Mouse (Mus musculus) thymus, adult 2 months (tissue): ENCODE data around the gene Rnf212. TPM values are rescaled to one million over a fixed set of nuclear protein-coding genes. Genes with fewer than 3 reads are reported as not detected.

Experiments used
- DNase-seq: peaks from one replicate; pipeline ENCODE4 v3.0.0; 2021
- H3K27ac ChIP-seq: fragments of 200-500 bp; 2 replicates; pipeline ENCODE4 v1.5.1; 2012; ENCODE audit warnings: low read length, control low read depth; ENCODE audit not compliant: control insufficient read depth, insufficient read depth
- H3K27me3 ChIP-seq: fragments of 200-500 bp; 2 replicates; pipeline ENCODE4 v1.6.1; 2012; ENCODE audit warnings: mild to moderate bottlenecking, low read length, moderate library complexity, mixed read lengths; ENCODE audit not compliant: control insufficient read depth, insufficient read depth
- H3K36me3 ChIP-seq: fragments of 200-500 bp; 2 replicates; pipeline ENCODE4 v1.6.1; 2012; ENCODE audit warnings: mild to moderate bottlenecking, low read length, moderate library complexity; ENCODE audit not compliant: control insufficient read depth, insufficient read depth
- H3K4me1 ChIP-seq: fragments of 200-500 bp; replicated peaks from 2 replicates; pipeline ENCODE4 v1.6.1; 2012; ENCODE audit warnings: low read length; ENCODE audit not compliant: control insufficient read depth, insufficient read depth
- H3K4me3 ChIP-seq: fragments of 200-500 bp; 2 replicates; pipeline ENCODE4 v1.5.1; 2012; ENCODE audit warnings: mild to moderate bottlenecking, low read length, control low read depth, moderate library complexity; ENCODE audit not compliant: control insufficient read depth, insufficient read depth
- CTCF ChIP-seq: fragments of 200-500 bp; IDR thresholded peaks from 2 replicates; pipeline ENCODE4 v1.5.1; 2012; ENCODE audit warnings: mild to moderate bottlenecking, control low read depth, low read length, moderate library complexity, borderline replicate concordance; ENCODE audit not compliant: control insufficient read depth, poor library complexity, insufficient read depth; ENCODE audit errors: extremely low read depth
- POLR2A ChIP-seq: fragments of 200-500 bp; IDR thresholded peaks from 2 replicates; pipeline ENCODE4 v1.6.1; 2012; ENCODE audit warnings: mild to moderate bottlenecking, low read length, control low read depth, moderate library complexity; ENCODE audit not compliant: control insufficient read depth, poor library complexity, insufficient read depth; ENCODE audit errors: extremely low read depth
- WGBS: fragments of 180-500 bp; shearing (Covaris S2); methylation state at CpG from one replicate; pipeline ENCODE4 v1.1.7; 2018; 5-methylcytosine and 5-hydroxymethylcytosine counted together
- polyA plus RNA-seq: library from polyadenylated mRNA; depleted of rRNA; stranded (reverse); fragments of >200 nt; gene quantifications from 2 replicates; pipeline ENCODE4 v1.2.3, GENCODE M21; 2012

The Rnf212 gene
- polyA plus RNA-seq, 1 experiment: 0.08 TPM

GRCm38 (mm10) chr5:108713691-108714090 lies 61.1 kb downstream of the Rnf212 start:
- no peak for TF ChIP-seq POLR2A
- no peak for TF ChIP-seq CTCF
- Histone ChIP-seq H3K4me3 (no peak overlapping the region), H3K27me3 (no peaks in the 10 kb centered on the region), H3K4me1 (no peaks in the 10 kb centered on the region), H3K27ac (no peak overlapping the region), H3K36me3 (no peaks in the 10 kb centered on the region)
- no peak for DNase-seq

- Histone ChIP-seq H3K4me3 (no peak overlapping the region), H3K27me3 (no peaks in the 10 kb centered on the region), H3K4me1 (no peaks in the 10 kb centered on the region), H3K36me3 (no peaks in the 10 kb centered on the region), H3K27ac (no peak overlapping the region)
- WGBS: 91% methylated on average over 2 of the region's 2 CpGs
- TF ChIP-seq CTCF (no peak), POLR2A (no peak)
- DNase-seq: no peak
Measured at GRCm38 (mm10) chr5:108713096-108713495, 61.7 kb downstream of the Rnf212 start.

GRCm38 (mm10) chr5:108711968-108712367 lies 62.8 kb downstream of the Rnf212 start:
- no peaks in the 10 kb centered on the region for H3K36me3 ChIP-seq
- 87% methylated on average over 6 of the region's 6 CpGs for WGBS
- no peak overlapping the region for H3K4me3 ChIP-seq
- H3K27ac ChIP-seq: no peak overlapping the region
- no peaks in the 10 kb centered on the region for H3K4me1 ChIP-seq
- TF ChIP-seq POLR2A (no peak), CTCF (no peak)
- no peaks in the 10 kb centered on the region for H3K27me3 ChIP-seq
- DNase-seq: no peak

- Histone ChIP-seq H3K27me3 (no peaks in the 10 kb centered on the region), H3K36me3 (no peaks in the 10 kb centered on the region), H3K4me3 (no peak overlapping the region), H3K4me1 (no peaks in the 10 kb centered on the region), H3K27ac (no peak overlapping the region)
- no peak for DNase-seq
- TF ChIP-seq POLR2A (no peak), CTCF (no peak)
- WGBS: 79% methylated on average over 6 of the region's 6 CpGs
Measured at GRCm38 (mm10) chr5:108708981-108709731, 65.6 kb downstream of the Rnf212 start.

GRCm38 (mm10) chr5:108708419-108708818 lies 66.4 kb downstream of the Rnf212 start:
- H3K4me3 ChIP-seq: no peak overlapping the region
- no peaks in the 10 kb centered on the region for H3K4me1 ChIP-seq
- H3K36me3 ChIP-seq: no peaks in the 10 kb centered on the region
- H3K27me3 ChIP-seq: no peaks in the 10 kb centered on the region
- TF ChIP-seq POLR2A (no peak), CTCF (no peak)
- 100% methylated on average over 1 of the region's 1 CpGs for WGBS
- DNase-seq: no peak
- H3K27ac ChIP-seq: no peak overlapping the region

DNA sequence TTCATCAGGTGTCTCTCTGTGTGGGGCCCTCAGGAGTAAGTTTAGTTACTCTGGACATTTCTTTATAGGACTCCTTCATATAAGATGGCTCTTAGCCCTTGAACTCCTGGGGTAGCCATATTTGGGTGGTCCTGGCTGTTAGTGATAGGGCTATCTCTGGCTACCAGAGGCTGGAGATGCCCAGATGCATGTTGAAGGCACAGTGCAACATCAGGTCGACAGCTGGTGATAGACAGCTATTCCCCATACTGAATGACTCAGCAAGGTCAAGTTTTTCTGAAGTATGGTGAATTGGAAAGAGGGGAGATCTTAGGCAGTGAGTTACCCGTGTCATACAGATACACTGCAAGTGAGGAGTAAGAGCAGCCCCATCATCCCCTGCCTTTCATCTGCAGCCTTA lies 67.0 kb downstream of the Rnf212 start:
- Histone ChIP-seq H3K36me3 (no peaks in the 10 kb centered on the region), H3K4me3 (no peak overlapping the region), H3K4me1 (no peaks in the 10 kb centered on the region), H3K27me3 (no peaks in the 10 kb centered on the region), H3K27ac (no peak overlapping the region)
- DNase-seq: no peak
- WGBS: 54% methylated on average over 2 of the region's 2 CpGs
- TF ChIP-seq CTCF (no peak), POLR2A (no peak)
